In genomic region chr2:59774374-59774773, GRCm38 (mm10) we compare ENCODE assay signal across 23 mouse cellular contexts.
"Had no signal": no experiment of that assay in that cellular context is flagged by ENCODE, and none has a peak within 500 bp of the region (broad histone marks: within the 10 kb centered on the region; RNA-seq: fewer than 3 reads in every experiment).

No protein-coding gene starts in this region.

- H3K27me3 ChIP-seq: heart, embryonic 12.5 days; hindbrain, embryonic 12.5 days; limb, embryonic 13.5 days; limb, embryonic 15.5 days had no signal

- H3K4me2 ChIP-seq: heart, embryonic 12.5 days; hindbrain, embryonic 12.5 days; hindbrain, embryonic 14.5 days; limb, embryonic 13.5 days; limb, embryonic 15.5 days had no signal

- H3K9ac ChIP-seq: forebrain, postnatal 0 days; heart, embryonic 12.5 days; hindbrain, embryonic 12.5 days; hindbrain, embryonic 14.5 days; limb, embryonic 13.5 days; limb, embryonic 15.5 days had no signal

- H3K9me3 ChIP-seq: heart, embryonic 10.5 days; heart, embryonic 12.5 days; hindbrain, embryonic 10.5 days; hindbrain, embryonic 12.5 days; limb, embryonic 13.5 days; limb, embryonic 15.5 days had no signal

- DNase-seq: forebrain, postnatal 0 days; gastrocnemius, postnatal 14 days; gastrocnemius, postnatal 36 days; heart, adult 18-20 months; heart, postnatal 10 days; heart, postnatal 4 days; kidney, adult 18-20 months; kidney, adult 8-10 months; kidney, postnatal 10 days; kidney, postnatal 25 days; kidney, postnatal 4 days; layer of hippocampus, postnatal 36 days; left cerebral cortex, postnatal 4 days had no signal

- H3K27ac ChIP-seq: heart, embryonic 10.5 days; hindbrain, embryonic 10.5 days; hindbrain, embryonic 12.5 days; hindbrain, embryonic 14.5 days; layer of hippocampus, adult 2 months; limb, embryonic 13.5 days; limb, embryonic 15.5 days had no signal

- H3K4me3 ChIP-seq: heart, embryonic 10.5 days; heart, embryonic 12.5 days; hindbrain, embryonic 10.5 days; hindbrain, embryonic 12.5 days; layer of hippocampus, adult 2 months; limb, embryonic 13.5 days; limb, embryonic 15.5 days had no signal

- ATAC-seq: forebrain, postnatal 0 days; hindbrain, embryonic 16.5 days; inflammation-experienced regulatory T-cells, adult 6 months had no signal

- H3K36me3 ChIP-seq: hindbrain, embryonic 10.5 days; hindbrain, embryonic 12.5 days; limb, embryonic 15.5 days had no signal
